Mouse (Mus musculus) intestine, postnatal 0 days (tissue): ENCODE results near the gene Fam241b. TPM values are rescaled to one million over a fixed set of nuclear protein-coding genes. Genes with fewer than 3 reads are reported as not detected.
A peak's percentile ranks its signal among the peaks of the same experiment; 100 is the strongest.

Source experiments
- ATAC-seq: fragments of 200-750 bp; cut with Nextera tagmentation; 2 replicates; pipeline ENCODE4 v1.8.0; 2017; ENCODE audit warnings: mild to moderate bottlenecking, moderate TSS enrichment, moderate library complexity
- H3K27ac ChIP-seq: fragments of 300-500 bp; sonication (generic); 2 replicates; pipeline ENCODE4 v1.5.1; 2014; ENCODE audit warnings: mild to moderate bottlenecking, low read depth, low read length, moderate library complexity
- H3K27me3 ChIP-seq: fragments of 300-500 bp; sonication (generic); replicated peaks from 2 replicates; pipeline ENCODE4 v1.6.1; 2014; ENCODE audit warnings: low read length, mixed read lengths; ENCODE audit not compliant: control insufficient read depth, insufficient read depth
- H3K36me3 ChIP-seq: fragments of 300-500 bp; sonication (generic); 2 replicates; pipeline ENCODE4 v1.6.1; 2014; ENCODE audit warnings: mild to moderate bottlenecking, moderate library complexity; ENCODE audit not compliant: control insufficient read depth, insufficient read depth
- H3K4me1 ChIP-seq: fragments of 300-500 bp; sonication (generic); replicated peaks from 2 replicates; pipeline ENCODE4 v1.6.1; 2014; ENCODE audit warnings: antibody characterized with exemption, low read length, mixed read lengths; ENCODE audit not compliant: control insufficient read depth, insufficient read depth
- H3K4me2 ChIP-seq: fragments of 300-500 bp; sonication (generic); replicated peaks from 2 replicates; pipeline ENCODE4 v1.6.1; 2014; ENCODE audit warnings: low read depth, mild to moderate bottlenecking, moderate library complexity
- H3K4me3 ChIP-seq: fragments of 300-500 bp; sonication (generic); 2 replicates; pipeline ENCODE4 v1.5.1; 2014; ENCODE audit warnings: low read depth, low read length
- H3K9ac ChIP-seq: fragments of 300-500 bp; sonication (generic); 2 replicates; pipeline ENCODE4 v1.6.1; 2014; ENCODE audit warnings: mild to moderate bottlenecking, low read depth, low read length
- H3K9me3 ChIP-seq: fragments of 300-500 bp; sonication (generic); 2 replicates; pipeline ENCODE4 v1.6.1; 2016; ENCODE audit warnings: mixed run types; ENCODE audit not compliant: control insufficient read depth
- CTCF ChIP-seq: sonication (generic); IDR thresholded peaks from 2 replicates; pipeline ENCODE4 v1.5.1; 2016; ENCODE audit warnings: low read depth, mild to moderate bottlenecking, control low read depth, antibody characterized with exemption, moderate library complexity
- WGBS: fragments of 180-500 bp; shearing (Covaris S2); extraction: QIAGEN DNeasy Blood & Tissue Kit; methylation state at CpG from one replicate; pipeline ENCODE4 v1.1.7; 2014; 5-methylcytosine and 5-hydroxymethylcytosine counted together
- polyA plus RNA-seq: library from polyadenylated mRNA; unstranded; fragments of >200 nt; fragmentation: Nextera tagmentation; extraction: Ambion mirVana; gene quantifications from 2 replicates; pipeline ENCODE4 v1.2.1, GENCODE M21; 2015

The Fam241b gene
- polyA plus RNA-seq, 1 experiment from 2014 or later: 47.3 TPM

DNA sequence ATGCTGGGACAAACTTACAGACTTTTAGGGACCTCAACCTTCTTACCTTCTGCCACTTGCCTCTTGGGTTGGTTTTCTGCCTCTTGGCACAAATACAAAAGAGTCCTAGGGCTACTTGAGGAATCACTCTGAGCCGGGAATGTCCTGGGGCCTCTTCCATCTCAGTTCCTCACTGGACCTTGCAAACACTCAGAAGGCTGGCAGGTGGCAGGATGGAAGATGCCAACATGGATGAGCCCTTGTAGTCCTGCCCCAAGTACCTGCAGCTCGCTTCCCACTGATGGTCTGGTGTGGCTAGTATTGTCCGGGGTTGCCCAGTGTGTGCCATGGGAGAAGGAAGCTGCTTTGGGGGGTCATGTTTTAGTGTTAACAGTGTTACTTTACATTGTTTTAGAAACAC, 73.8 kb downstream of the Fam241b start:
- Histone ChIP-seq H3K27ac (no peak overlapping the region), H3K4me2 (no peak overlapping the region), H3K9ac (no peak overlapping the region), H3K9me3 (no peaks in the 10 kb centered on the region), H3K4me3 (no peak overlapping the region), H3K27me3 (no peaks in the 10 kb centered on the region), H3K4me1 (no peaks in the 10 kb centered on the region; the same call in 1 of the 2 replicates), H3K36me3 (no peaks in the 10 kb centered on the region)
- no peak for ATAC-seq
- WGBS: 92% methylated on average over 3 of the region's 3 CpGs
- no peak for TF ChIP-seq CTCF

DNA sequence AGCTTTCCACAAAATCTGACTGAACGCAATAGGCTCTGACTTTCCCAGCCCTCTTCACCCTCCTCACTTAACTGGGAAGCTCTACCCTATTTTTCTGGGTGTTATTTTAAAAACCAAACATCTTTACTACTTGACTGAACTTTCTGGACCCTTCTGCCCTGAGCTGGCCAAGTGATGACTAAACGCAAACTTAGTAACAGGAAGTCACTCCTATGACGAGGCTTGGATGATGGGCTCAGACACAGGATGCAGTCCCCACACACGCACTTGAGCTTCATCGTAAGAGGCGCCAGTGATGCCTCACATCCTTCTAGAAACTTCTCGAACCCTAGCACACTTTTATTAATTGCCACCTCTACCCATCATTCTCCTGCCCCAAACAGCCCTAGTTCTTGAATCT, 74.3 kb downstream of the Fam241b start:
- Histone ChIP-seq H3K4me3 (no peak overlapping the region), H3K36me3 (no peaks in the 10 kb centered on the region), H3K4me2 (no peak overlapping the region), H3K9ac (no peak overlapping the region), H3K9me3 (no peaks in the 10 kb centered on the region), H3K27ac (no peak overlapping the region), H3K4me1 (no peaks in the 10 kb centered on the region; the same call in 1 of the 2 replicates), H3K27me3 (no peaks in the 10 kb centered on the region)
- TF ChIP-seq CTCF: no peak
- WGBS: 73% methylated on average over 7 of the region's 7 CpGs
- ATAC-seq: no peak

DNA sequence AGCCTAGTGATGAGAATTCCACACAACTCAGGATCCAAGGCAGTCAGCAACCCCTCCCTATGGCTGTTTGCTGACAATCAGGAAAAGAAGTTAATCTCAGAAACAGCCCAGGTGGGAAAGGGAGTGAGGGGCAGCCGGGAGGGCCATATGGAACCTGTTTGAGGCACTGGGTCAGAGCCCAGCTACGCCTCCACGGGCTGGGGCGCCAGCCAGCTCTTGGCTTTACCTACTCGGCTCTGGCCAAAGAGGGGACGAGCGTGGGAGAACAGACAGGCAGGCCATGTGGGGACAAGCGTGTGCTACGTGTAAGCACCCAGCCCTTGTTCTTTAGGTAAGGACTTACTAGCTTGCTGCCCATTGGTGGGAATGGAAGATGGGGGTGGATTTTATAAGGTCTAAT, 75.2 kb downstream of the Fam241b start:
- H3K27me3 ChIP-seq: no peaks in the 10 kb centered on the region
- H3K4me2 ChIP-seq: no peak overlapping the region
- no peak overlapping the region for H3K27ac ChIP-seq
- 85% methylated on average over 9 of the region's 9 CpGs for WGBS
- H3K4me3 ChIP-seq: no peak overlapping the region
- H3K36me3 ChIP-seq: no peaks in the 10 kb centered on the region
- no peaks in the 10 kb centered on the region for H3K9me3 ChIP-seq
- H3K4me1 ChIP-seq: no peaks in the 10 kb centered on the region; the same call in 1 of the 2 replicates
- H3K9ac ChIP-seq: no peak overlapping the region
- ATAC-seq: no peak
- no peak for TF ChIP-seq CTCF

DNA sequence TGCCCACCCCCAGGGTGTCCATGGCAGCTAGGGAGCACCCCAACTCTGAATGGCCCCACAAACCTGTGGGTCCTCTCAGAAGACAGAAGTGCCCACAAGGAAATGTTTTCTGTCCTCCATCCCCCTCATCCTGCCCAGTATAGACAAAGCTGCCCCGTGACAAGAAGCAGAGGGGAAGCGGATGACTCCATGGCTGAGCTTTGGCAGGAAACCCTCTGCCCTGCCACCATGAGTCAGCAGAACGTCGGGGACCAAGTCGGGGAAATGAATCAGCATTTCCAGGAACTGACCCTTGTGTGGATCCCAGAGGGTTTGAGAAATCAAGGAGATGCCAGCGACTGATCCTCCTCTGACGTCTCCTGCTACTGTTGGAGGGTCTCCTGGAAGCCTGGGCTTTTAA, 77.5 kb downstream of the Fam241b start:
- H3K36me3 ChIP-seq: no peaks in the 10 kb centered on the region
- H3K4me3 ChIP-seq: no peak overlapping the region
- TF ChIP-seq CTCF: no peak
- H3K4me1 ChIP-seq: no peaks in the 10 kb centered on the region; the same call in 1 of the 2 replicates
- H3K9ac ChIP-seq: no peak overlapping the region
- no peak overlapping the region for H3K4me2 ChIP-seq
- H3K27me3 ChIP-seq: no peaks in the 10 kb centered on the region
- H3K9me3 ChIP-seq: no peaks in the 10 kb centered on the region
- 55% methylated on average over 7 of the region's 7 CpGs for WGBS
- ATAC-seq: no peak
- H3K27ac ChIP-seq: no peak overlapping the region

DNA sequence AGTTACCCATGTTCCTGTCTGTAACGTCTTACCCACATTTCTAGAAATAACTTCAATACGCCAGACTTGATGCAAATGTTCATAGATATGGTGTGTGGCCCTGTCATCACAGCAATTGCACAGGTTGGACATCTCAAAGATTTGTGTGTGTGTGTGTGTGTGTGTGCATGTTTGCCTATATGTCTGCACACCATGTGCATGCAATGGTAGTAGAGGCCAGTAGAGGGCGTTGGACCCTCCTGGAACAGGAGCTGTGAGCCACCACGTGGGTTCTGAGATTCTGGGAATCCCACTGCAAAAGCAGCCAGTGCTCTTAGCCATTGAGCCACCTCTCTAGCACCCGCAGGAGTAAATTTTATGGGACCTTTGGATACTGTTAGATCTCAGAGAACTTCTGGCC, 80.9 kb downstream of the Fam241b start:
- no peak for ATAC-seq
- H3K27ac ChIP-seq: no peak overlapping the region
- TF ChIP-seq CTCF: peak; percentile 40
- peaks cover 9% of the 10 kb centered on the region; the same call in 1 of the 2 replicates for H3K4me1 ChIP-seq
- no peak overlapping the region for H3K4me2 ChIP-seq
- no peaks in the 10 kb centered on the region for H3K9me3 ChIP-seq
- no peak overlapping the region for H3K4me3 ChIP-seq
- H3K36me3 ChIP-seq: no peaks in the 10 kb centered on the region
- H3K27me3 ChIP-seq: no peaks in the 10 kb centered on the region
- WGBS: 65% methylated on average over 5 of the region's 5 CpGs
- H3K9ac ChIP-seq: no peak overlapping the region

DNA sequence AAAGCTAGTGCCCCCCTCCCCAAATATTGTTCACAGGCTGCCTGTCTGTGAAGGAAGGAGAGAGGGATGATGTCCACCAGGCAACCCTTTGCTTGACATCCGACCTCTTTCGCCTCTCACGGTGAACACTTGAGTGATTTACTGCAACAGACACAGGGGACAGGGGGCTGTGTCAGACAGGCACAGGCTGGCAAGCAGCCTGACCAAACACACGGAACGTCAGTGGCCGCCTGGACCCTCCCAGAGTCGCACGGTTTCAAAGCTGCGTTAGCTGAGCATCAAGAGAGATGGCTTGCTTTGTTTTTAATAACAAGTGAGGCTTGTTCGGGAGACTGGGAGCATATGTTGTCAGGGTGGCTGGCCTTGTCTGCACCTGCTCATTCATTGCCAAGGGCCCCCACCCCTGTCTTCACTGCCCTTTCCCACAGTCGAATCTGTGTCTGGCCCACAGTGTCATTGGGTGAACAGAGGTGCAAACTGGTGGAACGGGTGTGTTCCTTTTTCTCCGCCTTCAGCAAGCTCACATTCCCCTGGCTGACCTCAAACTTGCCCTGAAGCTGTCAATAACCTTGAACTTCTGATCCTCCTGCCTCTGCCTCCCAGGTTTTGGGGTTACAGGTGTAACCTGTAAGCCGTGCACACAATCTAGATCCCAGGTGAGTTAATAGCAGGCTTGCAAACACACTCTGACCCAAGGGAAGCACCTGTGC, 82.6 kb downstream of the Fam241b start:
- H3K36me3 ChIP-seq: no peaks in the 10 kb centered on the region
- no peaks in the 10 kb centered on the region for H3K27me3 ChIP-seq
- H3K4me3 ChIP-seq: no peak overlapping the region
- H3K9ac ChIP-seq: no peak overlapping the region
- peaks cover 9% of the 10 kb centered on the region; the same call in 1 of the 2 replicates for H3K4me1 ChIP-seq
- TF ChIP-seq CTCF: no peak
- H3K9me3 ChIP-seq: no peaks in the 10 kb centered on the region
- 28% methylated on average over 14 of the region's 14 CpGs for WGBS
- H3K4me2 ChIP-seq: no peak overlapping the region
- H3K27ac ChIP-seq: no peak overlapping the region
- ATAC-seq: no peak
